Mouse (Mus musculus) testis, adult 2 months (tissue): ENCODE data around the gene Folr2.

Experiments used
- CTCF ChIP-seq: fragments of 200-500 bp; IDR thresholded peaks from 2 replicates; pipeline ENCODE4 v1.5.1; 2012; ENCODE audit warnings: low read depth, mild to moderate bottlenecking, inconsistent platforms, low read length, moderate library complexity; ENCODE audit not compliant: control insufficient read depth, insufficient read depth, insufficient replicate concordance
- POLR2A ChIP-seq: fragments of 200-500 bp; IDR thresholded peaks from 2 replicates; pipeline ENCODE4 v1.6.1; 2012; ENCODE audit warnings: low read depth, mild to moderate bottlenecking, inconsistent platforms, low read length, moderate library complexity; ENCODE audit not compliant: control insufficient read depth

DNA sequence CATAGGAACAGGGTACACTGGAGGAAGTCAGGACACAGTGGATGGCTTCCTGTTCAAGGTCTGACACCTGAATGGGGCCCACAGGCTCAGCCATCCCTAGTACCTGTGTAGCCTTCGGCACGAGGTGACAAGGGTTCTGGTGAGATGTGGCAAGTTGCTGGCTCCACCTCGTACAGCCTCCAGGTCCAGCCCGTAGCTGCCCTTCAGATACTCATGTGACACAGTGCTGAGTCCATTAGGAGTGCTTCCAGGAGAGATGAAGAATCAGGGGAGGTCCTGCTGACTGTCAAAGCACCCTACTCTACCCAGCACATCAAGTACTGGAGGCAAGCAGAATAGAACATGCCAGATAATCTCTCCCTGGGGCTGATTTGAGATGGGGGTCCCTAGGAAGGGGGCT lies 24.6 kb downstream of the Folr2 start:
- TF ChIP-seq POLR2A, result no peak
- TF ChIP-seq CTCF, result no peak
